Mouse (Mus musculus) embryonic facial prominence, embryonic 10.5 days (tissue): ENCODE data around the gene Naa10. TPM values are rescaled to one million over a fixed set of nuclear protein-coding genes. Genes with fewer than 3 reads are reported as not detected.

Source experiments
- DNase-seq: peaks from one replicate; pipeline ENCODE4 v3.0.0-alpha.2; 2017; ENCODE audit warnings: low spot score
- H3K27ac ChIP-seq: fragments of 300-500 bp; sonication (generic); replicated peaks from 2 replicates; pipeline ENCODE4 v1.5.1; 2016; ENCODE audit warnings: mild to moderate bottlenecking
- H3K27me3 ChIP-seq: fragments of 300-500 bp; sonication (generic); replicated peaks from 2 replicates; pipeline ENCODE4 v1.6.1; 2016; ENCODE audit warnings: low read depth, mild to moderate bottlenecking; ENCODE audit not compliant: poor library complexity, severe bottlenecking
- H3K36me3 ChIP-seq: fragments of 300-500 bp; sonication (generic); replicated peaks from 2 replicates; pipeline ENCODE4 v1.6.1; 2016; ENCODE audit warnings: mild to moderate bottlenecking, moderate library complexity
- H3K4me1 ChIP-seq: fragments of 300-500 bp; sonication (generic); 2 replicates; pipeline ENCODE4 v1.6.1; 2016
- H3K4me3 ChIP-seq: fragments of 300-500 bp; sonication (generic); 2 replicates; pipeline ENCODE4 v1.5.1; 2016; ENCODE audit warnings: mild to moderate bottlenecking, moderate library complexity
- H3K9me3 ChIP-seq: fragments of 300-500 bp; sonication (generic); 2 replicates; pipeline ENCODE4 v1.6.1; 2016; ENCODE audit warnings: mild to moderate bottlenecking
- WGBS: fragments of 180-500 bp; shearing (Covaris S2); methylation state at CpG from one replicate; pipeline ENCODE4 v1.1.7; 2016; 5-methylcytosine and 5-hydroxymethylcytosine counted together
- polyA plus RNA-seq: library from polyadenylated mRNA; unstranded; fragments of >200 nt; fragmentation: Nextera tagmentation; extraction: Ambion mirVana; gene quantifications from 2 replicates; pipeline ENCODE4 v1.2.1, GENCODE M21; 2016

The Naa10 gene
- polyA plus RNA-seq, 1 experiment from 2014 or later, result 169 TPM

DNA sequence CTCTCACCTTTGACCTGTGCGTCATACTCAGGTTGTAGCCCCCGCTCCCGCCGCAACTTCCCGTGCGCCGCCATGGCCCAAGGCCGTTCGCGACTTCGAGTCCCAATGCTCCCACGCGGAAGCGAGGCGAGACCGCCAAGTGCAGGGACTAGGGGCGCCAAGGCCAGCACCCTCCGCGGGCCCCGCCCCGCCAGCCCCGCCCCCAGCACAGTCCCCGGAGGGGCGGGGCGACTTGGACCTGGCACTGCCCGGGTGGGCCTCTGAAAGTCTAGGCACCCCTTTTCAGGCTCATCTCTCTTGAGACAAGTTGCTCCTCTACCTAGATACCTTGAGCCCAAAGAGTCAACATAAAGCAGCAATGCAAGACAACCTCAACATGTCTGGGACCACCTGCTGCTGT, 10.6 kb downstream of the Naa10 start:
- H3K36me3 ChIP-seq, result no peaks in the 10 kb centered on the region
- 19% methylated on average over 26 of the region's 26 CpGs for WGBS
- peaks cover 7% of the 10 kb centered on the region for H3K4me1 ChIP-seq
- H3K27ac ChIP-seq, result no peak overlapping the region
- peak overlapping the region; percentile 47 for H3K4me3 ChIP-seq
- H3K9me3 ChIP-seq, result no peaks in the 10 kb centered on the region
- DNase-seq, result peak; percentile 21
- peaks cover 15% of the 10 kb centered on the region for H3K27me3 ChIP-seq

DNA sequence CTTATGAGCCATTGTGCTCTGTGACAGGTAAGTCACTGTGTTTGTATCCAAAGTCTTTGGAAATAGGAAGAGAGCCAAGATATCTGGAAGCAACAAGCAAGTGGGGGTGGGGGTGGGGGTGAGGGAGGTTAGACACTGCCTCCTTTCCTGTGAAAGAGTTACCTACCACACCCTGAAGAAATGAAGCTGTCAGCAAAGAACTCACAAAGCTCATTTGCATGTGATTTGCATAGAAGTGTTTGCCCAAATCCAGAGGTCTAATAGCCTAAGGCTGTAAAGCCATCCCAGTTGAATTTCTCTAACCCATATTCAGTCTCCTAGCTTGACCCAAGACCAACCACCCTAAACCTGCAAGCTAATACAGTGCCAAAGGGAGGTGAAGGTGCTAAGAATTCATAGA, 11.3 kb downstream of the Naa10 start:
- Histone ChIP-seq H3K36me3 (no peaks in the 10 kb centered on the region), H3K4me3 (peak overlapping the region; percentile 47; the same call in 1 of the 2 replicates), H3K4me1 (peaks cover 7% of the 10 kb centered on the region), H3K9me3 (no peaks in the 10 kb centered on the region), H3K27me3 (peaks cover 15% of the 10 kb centered on the region), H3K27ac (no peak overlapping the region)
- DNase-seq, result no peak

DNA sequence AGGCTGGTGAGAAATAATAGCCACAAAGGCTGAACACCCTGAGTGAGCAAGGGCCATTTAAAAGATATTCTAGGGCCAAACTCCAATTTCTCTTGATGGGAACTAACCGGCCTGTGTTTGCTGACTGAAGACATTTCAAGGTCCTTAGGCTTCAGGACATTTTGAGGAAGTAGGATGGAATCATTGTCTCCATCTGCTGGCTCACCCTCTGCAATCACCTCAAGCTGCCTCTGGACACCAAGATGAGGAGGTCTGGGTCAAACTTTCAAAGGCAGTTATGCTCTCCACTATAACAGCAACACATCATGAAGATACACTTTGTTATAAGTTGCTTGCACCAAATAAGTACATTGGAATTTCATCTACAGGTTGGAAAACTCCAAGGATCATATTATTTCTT, 11.7 kb downstream of the Naa10 start:
- Histone ChIP-seq H3K9me3 (no peaks in the 10 kb centered on the region), H3K4me3 (no peak overlapping the region), H3K36me3 (no peaks in the 10 kb centered on the region), H3K4me1 (peaks cover 7% of the 10 kb centered on the region), H3K27ac (no peak overlapping the region), H3K27me3 (peaks cover 15% of the 10 kb centered on the region)
- WGBS, result 69% methylated on average over 1 of the region's 1 CpGs
- DNase-seq, result no peak

DNA sequence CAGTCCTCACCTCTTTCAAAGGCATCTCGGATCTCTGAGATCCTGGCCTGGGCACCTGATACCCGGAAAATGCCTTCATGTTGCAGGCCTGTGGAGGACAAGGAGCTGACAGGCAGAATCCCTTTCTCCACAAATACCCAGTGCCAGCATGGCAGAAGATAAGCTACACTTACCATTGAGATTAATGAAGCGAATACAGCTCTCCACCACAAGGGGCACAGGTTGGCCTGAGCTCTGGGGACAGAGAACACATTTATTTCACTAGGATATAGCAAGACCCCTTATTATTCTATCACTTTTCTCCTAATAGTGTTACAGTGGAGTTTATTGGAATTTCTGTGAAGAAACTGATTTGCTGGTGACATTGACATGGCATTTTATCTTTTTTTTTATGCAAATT, 23.8 kb downstream of the Naa10 start:
- WGBS, result 79% methylated on average over 3 of the region's 3 CpGs
- no peak overlapping the region for H3K4me3 ChIP-seq
- H3K27me3 ChIP-seq, result peaks cover 21% of the 10 kb centered on the region; the same call in 1 of the 2 replicates
- no peaks in the 10 kb centered on the region for H3K4me1 ChIP-seq
- DNase-seq, result no peak
- H3K36me3 ChIP-seq, result no peaks in the 10 kb centered on the region
- H3K9me3 ChIP-seq, result no peaks in the 10 kb centered on the region
- H3K27ac ChIP-seq, result no peak overlapping the region

DNA sequence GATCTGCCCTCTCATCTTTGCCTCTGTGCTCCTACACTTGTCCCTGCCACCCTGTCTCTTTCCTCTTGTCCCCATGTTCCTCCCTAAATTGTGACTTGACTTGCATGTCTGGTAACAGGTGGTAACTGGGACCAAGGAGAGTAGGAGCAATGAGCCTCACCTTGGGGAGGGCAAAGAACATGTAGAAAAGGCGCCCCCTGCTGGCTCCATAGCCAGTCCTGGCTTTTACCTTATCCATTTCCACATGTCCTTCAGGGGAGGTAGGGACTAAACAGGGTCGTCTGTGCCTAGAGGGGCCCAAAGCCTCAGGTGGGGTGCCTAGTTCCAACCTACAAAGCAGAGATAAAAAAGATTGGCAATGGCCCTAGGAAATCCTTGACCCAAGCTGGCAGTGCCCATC, 26.0 kb downstream of the Naa10 start, which contains the start of gene L1cam:
Gene L1cam, minus strand, starts transcription at position 387 of the 400 bp plus-strand sequence.
- DNase-seq, result peak; percentile 62
- Histone ChIP-seq H3K4me1 (no peaks in the 10 kb centered on the region), H3K4me3 (no peak within 1 kb of the TSS), H3K9me3 (no peaks in the 10 kb centered on the region), H3K27ac (no peak within 1 kb of the TSS), H3K36me3 (no peaks in the 10 kb centered on the region), H3K27me3 (peaks cover 30% of the 10 kb centered on the region; the same call in 1 of the 2 replicates)
- WGBS, result 30% methylated on average over 2 of the region's 2 CpGs

DNA sequence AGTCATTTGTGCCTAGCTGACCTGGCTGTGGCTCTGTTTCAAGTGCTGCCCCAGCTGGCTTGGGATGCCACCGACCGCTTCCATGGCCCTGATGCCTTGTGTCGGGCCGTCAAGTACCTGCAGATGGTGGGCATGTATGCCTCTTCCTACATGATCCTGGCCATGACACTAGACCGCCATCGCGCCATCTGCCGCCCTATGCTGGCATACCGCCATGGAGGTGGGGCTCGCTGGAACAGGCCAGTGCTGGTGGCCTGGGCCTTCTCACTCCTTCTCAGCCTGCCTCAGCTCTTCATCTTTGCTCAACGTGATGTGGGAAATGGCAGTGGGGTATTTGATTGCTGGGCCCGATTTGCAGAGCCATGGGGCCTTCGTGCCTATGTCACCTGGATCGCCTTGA, 28.9 kb downstream of the Naa10 start:
- Histone ChIP-seq H3K4me1 (no peaks in the 10 kb centered on the region), H3K36me3 (no peaks in the 10 kb centered on the region), H3K4me3 (no peak overlapping the region), H3K27me3 (peaks cover 22% of the 10 kb centered on the region; the same call in 1 of the 2 replicates), H3K27ac (no peak overlapping the region), H3K9me3 (no peaks in the 10 kb centered on the region)
- 91% methylated on average over 14 of the region's 14 CpGs for WGBS
- no peak for DNase-seq

DNA sequence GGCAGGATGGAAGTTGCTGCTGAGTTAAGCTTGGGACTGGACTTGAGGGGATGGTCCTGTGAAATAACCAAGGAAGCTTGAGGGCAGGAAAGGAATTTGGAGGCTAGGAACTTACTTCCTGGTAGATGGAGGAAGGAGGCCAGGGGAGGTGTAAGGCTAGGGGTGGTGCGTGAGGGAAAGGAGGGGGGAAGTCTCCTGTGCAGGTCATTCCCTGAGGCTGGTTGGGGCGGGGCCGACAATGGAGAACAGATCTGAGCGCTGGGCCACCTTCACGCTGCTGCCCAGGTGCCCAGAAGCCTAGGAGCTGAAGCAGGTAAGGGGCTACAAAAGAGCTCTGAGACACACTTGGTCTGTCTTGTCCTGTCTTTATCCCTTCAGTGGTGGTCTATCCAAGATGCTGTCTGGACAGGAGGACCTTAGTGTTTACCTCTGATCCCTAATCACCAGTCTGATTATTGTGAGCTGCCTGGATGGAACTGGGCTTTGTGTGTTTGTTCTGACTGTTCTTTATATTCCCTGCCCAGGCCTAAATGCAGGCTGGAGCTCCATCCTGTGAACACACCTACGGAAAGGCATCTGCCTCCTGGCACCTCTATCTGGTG, 30.1 kb downstream of the Naa10 start, which contains the start of gene Avpr2:
Gene Avpr2, plus strand, starts transcription at position 552 of the 602 bp plus-strand sequence.
- no peak for DNase-seq
- Histone ChIP-seq H3K4me3 (no peak within 1 kb of the TSS), H3K9me3 (no peaks in the 10 kb centered on the region), H3K27me3 (peaks cover 13% of the 10 kb centered on the region; the same call in 1 of the 2 replicates), H3K27ac (no peak within 1 kb of the TSS), H3K4me1 (no peaks in the 10 kb centered on the region), H3K36me3 (no peaks in the 10 kb centered on the region)
- 75% methylated on average over 6 of the region's 6 CpGs for WGBS

DNA sequence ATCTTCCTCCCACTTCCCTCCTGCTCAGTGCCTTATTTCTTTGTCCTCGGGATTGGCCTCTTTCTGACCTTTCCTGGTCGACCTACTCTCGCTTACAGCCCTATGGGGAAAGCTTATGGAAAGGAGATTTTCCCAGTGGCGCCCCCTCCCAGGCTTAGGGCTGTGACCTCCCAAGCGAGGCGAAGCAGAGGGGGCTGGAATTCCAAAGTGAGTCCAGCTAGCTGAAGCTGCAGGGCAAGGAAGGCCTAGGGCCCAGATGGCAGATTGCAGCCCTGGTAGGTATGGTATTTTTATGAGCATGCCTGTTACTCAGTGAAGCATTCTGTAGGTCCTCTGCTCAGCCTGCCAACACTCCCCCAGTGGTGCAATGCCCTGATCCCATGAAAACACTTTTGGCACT, 40.3 kb downstream of the Naa10 start:
- DNase-seq, result peak; percentile 15
- no peak overlapping the region for H3K27ac ChIP-seq
- H3K4me3 ChIP-seq, result no peak overlapping the region
- WGBS, result 14% methylated on average over 6 of the region's 6 CpGs
- peaks cover 44% of the 10 kb centered on the region for H3K27me3 ChIP-seq
- peaks cover 14% of the 10 kb centered on the region; the same call in 1 of the 2 replicates for H3K4me1 ChIP-seq
- H3K36me3 ChIP-seq, result no peaks in the 10 kb centered on the region
- H3K9me3 ChIP-seq, result no peaks in the 10 kb centered on the region

DNA sequence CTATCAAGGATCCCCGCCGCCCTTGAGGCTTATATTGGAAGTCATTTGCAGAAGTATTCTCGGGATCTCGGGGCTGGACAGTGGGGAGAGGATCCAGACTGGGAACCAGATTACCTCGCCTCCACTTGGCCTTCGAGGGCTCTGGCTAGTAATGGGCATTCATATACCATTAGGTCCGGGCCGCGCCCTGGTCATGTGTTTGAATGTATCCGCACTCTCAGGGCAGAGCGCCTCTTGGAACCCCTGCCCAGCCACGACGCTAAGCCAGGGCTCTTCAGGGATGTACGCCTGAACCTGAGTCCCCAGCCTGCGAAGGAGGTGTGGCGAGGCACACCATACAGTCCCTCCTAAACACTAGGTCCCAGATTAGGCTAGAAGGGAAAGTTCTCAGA, 40.7 kb downstream of the Naa10 start:
- Histone ChIP-seq H3K9me3 (no peaks in the 10 kb centered on the region), H3K27ac (no peak overlapping the region), H3K4me3 (peak overlapping the region; percentile 57), H3K36me3 (no peaks in the 10 kb centered on the region), H3K27me3 (peaks cover 44% of the 10 kb centered on the region), H3K4me1 (peaks cover 14% of the 10 kb centered on the region; the same call in 1 of the 2 replicates)
- DNase-seq, result peak; percentile 12
- WGBS, result 20% methylated on average over 16 of the region's 16 CpGs

DNA sequence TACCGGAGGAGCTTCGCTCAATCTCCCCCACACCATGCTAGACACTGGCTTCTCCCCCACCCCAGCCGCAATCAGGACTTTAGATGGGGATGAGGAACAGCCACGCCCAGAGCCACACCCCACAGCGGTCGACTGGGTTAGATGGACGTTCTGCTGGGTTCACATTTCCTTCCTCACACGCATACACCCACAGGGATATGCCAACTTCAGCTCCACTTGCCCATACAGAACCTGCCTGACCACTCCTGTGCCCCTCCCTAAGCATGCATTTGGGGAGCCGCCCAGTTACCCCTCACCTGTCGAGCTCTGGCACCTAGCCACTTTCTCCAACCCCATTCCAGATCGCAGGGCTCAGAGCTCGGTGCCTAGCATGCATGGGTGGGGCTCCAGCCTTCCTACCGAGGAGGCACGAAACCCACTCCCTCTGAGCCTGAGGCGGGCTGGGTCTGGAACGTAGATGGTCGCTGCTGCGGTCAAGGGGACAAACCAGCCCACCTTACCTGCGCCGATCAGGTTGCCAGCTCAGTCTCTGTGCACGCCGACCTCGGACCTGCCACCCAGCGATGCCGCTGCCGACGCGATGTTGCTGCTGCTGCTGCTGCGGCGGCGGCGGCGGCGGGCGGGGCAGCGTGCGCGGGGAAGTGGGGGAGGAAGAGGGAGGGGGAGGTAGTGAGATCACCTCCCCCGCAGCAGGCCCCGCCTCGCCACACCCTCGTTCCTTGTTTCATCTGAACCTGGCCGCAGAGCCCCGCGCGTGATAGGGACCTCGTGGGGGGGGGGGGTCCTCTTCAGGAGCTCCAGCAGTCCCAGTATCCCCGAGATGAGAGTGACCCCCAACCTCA, 41.3 kb downstream of the Naa10 start:
- WGBS, result 25% methylated on average over 48 of the region's 48 CpGs

DNA sequence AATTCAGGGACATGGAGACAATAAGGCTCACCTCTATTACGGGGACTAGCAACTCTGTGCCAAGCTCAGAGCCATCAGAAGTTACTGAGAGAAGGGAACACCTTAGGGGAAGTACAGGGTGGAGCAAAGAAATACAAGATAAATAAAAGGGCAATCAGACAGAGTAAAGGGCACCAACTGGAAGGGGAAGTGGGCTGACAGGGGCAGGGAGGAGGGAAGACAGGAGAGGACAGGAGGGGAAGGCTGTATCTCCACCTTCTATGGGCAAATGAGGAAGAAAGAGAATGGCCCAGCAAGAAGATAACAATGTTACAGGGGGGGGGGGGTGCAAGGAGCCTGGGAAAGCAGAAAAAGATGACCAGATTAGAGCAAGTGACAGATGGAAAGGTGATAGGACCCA, 44.7 kb downstream of the Naa10 start:
- 63% methylated on average over 1 of the region's 1 CpGs for WGBS
- Histone ChIP-seq H3K27me3 (peaks cover 47% of the 10 kb centered on the region), H3K4me1 (peaks cover 14% of the 10 kb centered on the region; the same call in 1 of the 2 replicates), H3K36me3 (no peaks in the 10 kb centered on the region), H3K9me3 (no peaks in the 10 kb centered on the region), H3K27ac (no peak overlapping the region), H3K4me3 (no peak overlapping the region)
- DNase-seq, result no peak

More for the DNA sequence above, 41.3 kb downstream of the Naa10 start:
- H3K9me3 ChIP-seq, result no peaks in the 10 kb centered on the region
- no peaks in the 10 kb centered on the region for H3K36me3 ChIP-seq
- peaks cover 46% of the 10 kb centered on the region for H3K27me3 ChIP-seq
- peak; percentile 60 for DNase-seq
- peak overlapping the region; percentile 57 for H3K4me3 ChIP-seq
- H3K27ac ChIP-seq, result no peak overlapping the region; the same call in 1 of the 2 replicates
- peaks cover 14% of the 10 kb centered on the region; the same call in 1 of the 2 replicates for H3K4me1 ChIP-seq

DNA sequence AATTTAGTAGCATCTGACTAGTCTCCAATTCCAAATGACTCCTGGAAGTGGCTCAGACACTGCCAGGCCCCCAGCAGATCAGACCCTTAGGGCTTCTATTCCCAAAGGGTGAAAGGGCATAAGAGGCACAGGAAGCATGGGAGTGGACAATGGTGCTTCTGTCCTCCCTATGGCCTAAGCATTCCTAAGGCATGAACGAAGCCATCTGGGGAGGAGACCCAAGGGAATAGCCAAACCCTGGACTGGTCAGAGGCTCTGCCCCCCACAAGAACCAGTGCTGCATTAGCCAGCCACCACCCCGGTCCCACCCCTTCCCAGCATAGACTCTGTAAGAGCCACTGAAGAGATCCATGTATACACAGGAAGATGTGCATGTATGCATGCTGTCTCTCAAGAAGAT, 45.9 kb downstream of the Naa10 start:
- peaks cover 36% of the 10 kb centered on the region for H3K27me3 ChIP-seq
- WGBS, result 34% methylated on average over 2 of the region's 2 CpGs
- no peaks in the 10 kb centered on the region for H3K36me3 ChIP-seq
- no peaks in the 10 kb centered on the region for H3K9me3 ChIP-seq
- H3K4me3 ChIP-seq, result no peak overlapping the region
- peaks cover 8% of the 10 kb centered on the region; the same call in 1 of the 2 replicates for H3K4me1 ChIP-seq
- DNase-seq, result no peak
- no peak overlapping the region for H3K27ac ChIP-seq
